In genomic region chr9:27190461-27190860, GRCm38 (mm10) we compare ENCODE assay signal across 19 mouse cellular contexts. TPM values are rescaled to one million over a fixed set of nuclear protein-coding genes. Genes with fewer than 3 reads are reported as not detected.
A peak's percentile ranks its signal among the peaks of the same experiment; 100 is the strongest.
DNase-seq lines count a peak whose midpoint lies in the region; ATAC-seq lines count a peak whose summit lies in the region.
"Had no signal": no experiment of that assay in that cellular context is flagged by ENCODE, and none has a peak within 500 bp of the region (broad histone marks: within the 10 kb centered on the region; RNA-seq: fewer than 3 reads in every experiment).

No protein-coding gene starts in this region.

- H3K4me1 ChIP-seq in midbrain, embryonic 11.5 days (ENCODE audit: control insufficient read depth, insufficient read depth, low read length) = peaks cover 15% of the 10 kb centered on the region
- H3K4me1 ChIP-seq in midbrain, embryonic 10.5 days = peaks cover 38% of the 10 kb centered on the region

- no peak overlapping the region for H3K4me2 ChIP-seq in midbrain, embryonic 11.5 days
- H3K4me2 ChIP-seq: forebrain, embryonic 12.5 days had no signal

- no peaks in the 10 kb centered on the region for H3K36me3 ChIP-seq in midbrain, embryonic 11.5 days (ENCODE audit: control insufficient read depth, insufficient read depth, low read length)
- no peaks in the 10 kb centered on the region for H3K36me3 ChIP-seq in midbrain, embryonic 10.5 days
- H3K36me3 ChIP-seq: embryonic facial prominence, embryonic 13.5 days; forebrain, embryonic 12.5 days; hindbrain, embryonic 12.5 days had no signal

- no peak overlapping the region for H3K27ac ChIP-seq in midbrain, embryonic 11.5 days (ENCODE audit: low read depth, low read length)
- H3K27ac ChIP-seq in midbrain, embryonic 10.5 days (replicated peaks) = no peak overlapping the region

- 75% methylated on average over 8 of the region's 8 CpGs for WGBS in midbrain, embryonic 11.5 days
- 78% methylated on average over 8 of the region's 8 CpGs for WGBS in midbrain, embryonic 10.5 days

- no peaks in the 10 kb centered on the region for H3K27me3 ChIP-seq in midbrain, embryonic 11.5 days (ENCODE audit: control insufficient read depth, insufficient read depth, low read length)
- H3K27me3 ChIP-seq in midbrain, embryonic 10.5 days (ENCODE audit: low read depth, poor library complexity, severe bottlenecking) = no peaks in the 10 kb centered on the region
- H3K27me3 ChIP-seq: embryonic facial prominence, embryonic 13.5 days; hindbrain, embryonic 12.5 days; Patski had no signal

- peak; percentile 89 for DNase-seq in heart, adult 11 months
- no peak for DNase-seq in heart, adult 8-10 months (ENCODE audit: low spot score)
- DNase-seq in midbrain, embryonic 11.5 days (ENCODE audit: low spot score, missing footprints) = peak; percentile 39
- DNase-seq in midbrain, embryonic 10.5 days (ENCODE audit: low spot score) = no peak
- peak; percentile 43 for DNase-seq in R1 (ENCODE audit: low read depth, low spot score)
- no peak for DNase-seq in retina, embryonic 14.5 days (ENCODE audit: low spot score)
- no peak for DNase-seq in right cerebral cortex, postnatal 14 days
- DNase-seq: adrenal gland, adult 8-10 months; adrenal gland, postnatal 36 days; cerebellum, postnatal 25 days; gastrocnemius, postnatal 10 days; heart, postnatal 10 days; heart, postnatal 4 days; kidney, adult 11 months had no signal

- H3K9ac ChIP-seq in midbrain, embryonic 11.5 days (ENCODE audit: low read length) = no peak overlapping the region
- H3K9ac ChIP-seq: embryonic facial prominence, embryonic 13.5 days; forebrain, embryonic 12.5 days; hindbrain, embryonic 12.5 days had no signal

- no peak for ATAC-seq in midbrain, embryonic 11.5 days (ENCODE audit: low FRiP score)
- ATAC-seq: inflammation-experienced regulatory T-cells, adult 6 months; Patski had no signal

- H3K4me3 ChIP-seq in midbrain, embryonic 11.5 days (ENCODE audit: low read depth, low read length) = no peak overlapping the region
- no peak overlapping the region for H3K4me3 ChIP-seq in midbrain, embryonic 10.5 days
- H3K4me3 ChIP-seq: embryonic facial prominence, embryonic 13.5 days; forebrain, embryonic 12.5 days; hindbrain, embryonic 12.5 days had no signal

- no peaks in the 10 kb centered on the region for H3K9me3 ChIP-seq in midbrain, embryonic 11.5 days (ENCODE audit: control insufficient read depth, low read length)
- H3K9me3 ChIP-seq in midbrain, embryonic 10.5 days (replicated peaks) = no peaks in the 10 kb centered on the region
- H3K9me3 ChIP-seq: embryonic facial prominence, embryonic 13.5 days; forebrain, embryonic 12.5 days; hindbrain, embryonic 12.5 days had no signal

RNA-seq across cellular contexts. Expression of gene Jam3, which starts 35.2 kb away (rescaled TPM):
- 10 to 100 TPM; 13.0 to 21.8 (median 14.9) TPM for total RNA-seq in heart, adult 8-10 months (2022)
- 170 and 171 TPM in 2 replicates for polyA plus RNA-seq in midbrain, embryonic 11.5 days (2014; fragmentation: Nextera tagmentation; extraction: Ambion mirVana)
- polyA plus RNA-seq in midbrain, embryonic 10.5 days (2016; fragmentation: Nextera tagmentation; extraction: Ambion mirVana) = 146 and 147 TPM in 2 replicates

Comparison
In these comparisons a context has a peak if more than half of its experiments do, and no peak if none do; other contexts are left out.
1. DNase-seq: peak in heart, adult 11 months (single experiment), midbrain, embryonic 11.5 days (single experiment) and R1 (single experiment); none in heart, adult 8-10 months (single experiment), midbrain, embryonic 10.5 days (single experiment), retina, embryonic 14.5 days (single experiment) and right cerebral cortex, postnatal 14 days (single experiment).